Mouse (Mus musculus): ENCODE results near the gene Sla2.
"Not testable (repeated sequence)": the region's sequence is repeated elsewhere in the genome, so short reads cannot be mapped to it uniquely, and the experiment has no call there.

DNA sequence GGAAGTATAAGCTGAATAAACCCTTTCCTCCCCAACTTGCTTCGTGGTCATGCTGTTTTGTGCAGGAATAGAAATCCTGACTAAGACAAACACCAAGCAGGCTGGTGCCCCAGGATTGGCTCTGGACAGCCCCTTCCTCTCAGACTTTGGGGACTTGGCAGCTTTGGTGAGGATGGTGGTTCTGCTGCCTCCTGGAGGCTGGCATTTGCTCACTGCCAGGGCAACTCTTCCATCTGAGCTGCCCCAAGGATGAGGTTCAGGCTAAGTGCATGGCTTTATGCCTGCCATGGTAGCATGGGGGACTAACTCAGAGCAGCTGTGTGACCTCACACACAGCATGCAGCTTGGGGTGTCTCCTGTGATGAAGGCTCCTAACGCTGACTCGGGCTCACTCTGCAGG is 38.6 kb upstream of the Sla2 start:
- not testable (repeated sequence) for TF ChIP-seq CTCF (IDR thresholded peaks at IDR 0.05); POLR2A (IDR thresholded peaks at IDR 0.05; ENCODE audit: insufficient read depth, low read depth, low read length)

Measured in heart, adult 2 months (tissue).